Mouse (Mus musculus) 3134 (cell line): ENCODE measurements around the gene Mrto4.

Experiments
- DNase-seq: peaks from one replicate; pipeline ENCODE4 v3.0.0-alpha.2; 2011; ENCODE audit warnings: low spot score; ENCODE audit not compliant: insufficient read length; ENCODE audit errors: extremely low read depth

Mrto4 gene

DNA sequence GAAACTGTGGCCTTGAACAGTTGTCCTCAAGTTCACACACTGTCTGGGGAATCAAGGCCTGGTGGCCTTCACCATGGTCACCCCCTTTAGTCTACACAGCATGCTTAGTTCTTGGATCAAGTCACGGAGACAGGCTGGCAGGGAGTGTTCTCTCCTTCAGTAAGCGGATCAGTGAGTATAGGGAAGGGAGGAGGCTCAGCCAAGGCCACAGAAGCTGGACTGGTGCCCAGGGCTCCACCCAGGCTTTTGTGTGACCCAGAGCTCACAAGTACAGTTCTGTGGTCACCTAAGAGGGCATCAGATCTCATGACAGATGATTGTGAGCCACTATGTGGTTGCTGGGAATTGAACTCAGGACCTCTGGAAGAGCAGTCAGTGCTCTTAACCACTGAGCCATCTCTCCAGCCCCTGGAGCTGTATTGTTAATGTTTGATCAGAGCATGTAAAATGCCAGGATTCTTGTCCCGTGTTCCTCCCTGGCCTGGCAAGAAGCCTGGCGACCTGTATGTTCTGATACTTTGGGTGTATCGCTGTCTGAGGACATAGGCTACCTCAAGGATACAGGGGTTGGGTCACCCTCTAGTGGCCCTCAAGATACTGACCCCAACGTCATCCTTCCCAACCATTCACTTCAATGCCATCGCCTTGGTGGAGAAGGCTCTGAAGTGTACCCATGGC, 10.7 kb downstream of the Mrto4 start:
- peak; percentile 46 for DNase-seq

DNA sequence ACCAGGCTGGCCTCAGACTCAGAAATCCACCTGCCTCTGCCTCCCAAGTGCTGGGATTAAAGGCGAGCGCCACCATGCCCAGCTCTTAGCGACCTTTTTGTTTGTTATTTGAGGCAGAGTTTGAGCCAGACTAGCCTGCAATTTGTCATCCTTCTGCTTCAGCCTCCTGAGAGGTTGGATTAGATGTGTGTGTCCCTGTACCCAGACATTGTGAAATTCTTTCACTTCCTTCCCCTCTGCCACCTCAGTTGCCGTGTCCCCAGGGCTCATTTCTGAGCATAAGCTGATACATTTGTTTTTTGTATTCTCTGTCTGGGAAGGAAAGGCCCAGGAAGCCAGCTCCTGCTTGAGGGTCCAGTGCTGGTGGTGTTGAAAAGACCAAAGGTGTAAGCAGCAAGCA, 11.5 kb downstream of the Mrto4 start:
- DNase-seq: no peak

DNA sequence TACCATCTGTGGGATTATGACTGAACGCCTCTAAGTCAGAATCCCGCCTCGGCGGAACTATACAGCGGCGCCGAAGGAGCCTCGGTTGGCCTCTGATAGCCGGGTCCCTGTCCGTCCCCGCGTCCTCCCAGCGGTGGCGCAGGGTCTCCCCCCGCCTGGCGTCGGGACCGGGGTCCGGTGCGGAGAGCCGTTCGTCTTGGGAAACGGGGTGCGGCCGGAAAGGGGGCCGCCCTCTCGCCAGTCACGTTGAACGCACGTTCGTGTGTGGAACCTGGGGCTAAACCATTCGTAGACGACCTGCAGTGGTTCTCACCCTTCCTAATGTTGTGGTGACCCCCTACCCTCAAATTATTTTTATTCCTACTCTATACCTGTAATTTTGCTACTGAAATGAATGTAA, 14.2 kb downstream of the Mrto4 start:
- no peak for DNase-seq

DNA sequence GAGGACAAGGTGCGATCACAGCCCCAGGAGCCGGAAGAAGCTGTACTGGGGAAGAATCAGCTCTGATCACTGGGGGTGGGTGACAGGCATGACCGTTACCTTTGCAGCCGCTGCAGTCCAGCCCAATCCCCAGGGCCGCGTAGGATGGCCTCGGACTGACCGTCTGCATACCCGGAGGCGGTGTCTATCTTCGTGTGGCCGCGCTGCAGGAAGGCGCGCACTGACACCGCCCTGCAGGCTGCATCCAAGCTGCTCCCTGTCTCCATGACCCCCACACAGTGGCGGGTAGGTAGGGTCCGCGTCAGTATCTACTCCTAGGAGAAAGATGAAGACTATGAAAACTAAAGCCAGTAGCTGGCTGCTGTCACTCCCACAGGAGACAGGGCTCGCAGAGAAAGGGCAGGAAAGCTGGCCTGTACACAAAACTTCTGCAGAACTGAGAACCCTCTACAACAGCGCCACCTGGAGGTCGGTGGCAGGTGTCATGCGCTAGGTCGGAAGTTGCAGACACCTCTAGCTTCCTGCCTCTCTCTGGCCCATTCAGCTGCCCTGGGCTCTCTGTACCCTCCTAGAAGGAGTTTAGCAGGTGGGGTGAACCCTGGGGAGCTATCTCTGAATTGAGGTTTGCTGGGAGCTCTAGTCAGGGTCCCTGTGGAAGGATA, 15.4 kb downstream of the Mrto4 start:
- DNase-seq: peak; percentile 52

DNA sequence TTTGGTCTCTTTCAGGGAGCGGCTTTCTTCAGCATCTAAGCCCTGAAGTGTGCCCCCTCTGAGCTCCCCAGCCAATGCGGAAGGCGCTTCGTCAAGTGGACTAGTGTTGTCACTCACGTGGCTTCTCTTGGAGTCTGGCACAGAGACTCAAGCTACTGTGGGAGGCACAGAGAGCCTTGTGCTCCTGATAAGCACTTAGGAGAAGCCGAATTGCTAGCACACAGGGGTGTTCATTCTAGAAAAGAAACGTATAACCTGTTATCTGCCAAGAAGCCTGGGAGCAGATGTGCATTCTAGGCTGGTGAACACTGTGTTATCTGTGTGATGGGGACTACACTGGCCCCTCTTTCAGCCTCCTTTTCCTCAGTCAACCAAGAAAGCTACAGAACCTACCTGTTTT, 16.9 kb downstream of the Mrto4 start:
- no peak for DNase-seq

DNA sequence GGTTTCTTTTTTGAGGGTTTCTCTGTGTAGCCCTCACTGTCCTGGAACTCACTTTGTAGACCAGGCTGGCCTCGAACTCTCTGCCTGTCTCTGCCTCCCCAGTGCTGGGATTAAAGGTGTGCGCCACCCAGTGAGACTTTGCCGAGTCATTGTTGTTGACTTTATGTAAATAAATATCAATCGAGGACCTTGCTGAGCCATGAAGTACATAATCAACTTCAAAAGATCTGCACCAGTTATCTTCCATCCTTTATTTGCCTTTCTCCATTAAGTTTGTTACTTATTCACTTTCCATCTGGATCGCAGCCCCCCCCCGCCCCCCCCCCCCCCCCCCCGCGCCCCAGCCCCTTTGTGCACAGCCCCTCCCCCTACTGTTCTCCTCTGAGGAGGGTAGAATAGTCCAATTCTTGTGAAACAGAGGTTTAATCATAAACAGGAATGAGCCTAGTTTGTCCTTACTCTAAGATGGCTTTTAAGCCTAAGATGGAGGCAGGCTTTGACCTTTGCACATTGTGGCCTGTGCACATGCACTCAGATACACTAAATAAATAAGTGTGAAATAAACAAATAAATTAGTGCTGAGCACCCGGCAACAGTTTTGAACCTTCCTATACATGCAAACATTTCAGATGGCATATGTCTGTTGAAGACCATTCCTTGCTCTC, 17.6 kb downstream of the Mrto4 start:
- no peak for DNase-seq

DNA sequence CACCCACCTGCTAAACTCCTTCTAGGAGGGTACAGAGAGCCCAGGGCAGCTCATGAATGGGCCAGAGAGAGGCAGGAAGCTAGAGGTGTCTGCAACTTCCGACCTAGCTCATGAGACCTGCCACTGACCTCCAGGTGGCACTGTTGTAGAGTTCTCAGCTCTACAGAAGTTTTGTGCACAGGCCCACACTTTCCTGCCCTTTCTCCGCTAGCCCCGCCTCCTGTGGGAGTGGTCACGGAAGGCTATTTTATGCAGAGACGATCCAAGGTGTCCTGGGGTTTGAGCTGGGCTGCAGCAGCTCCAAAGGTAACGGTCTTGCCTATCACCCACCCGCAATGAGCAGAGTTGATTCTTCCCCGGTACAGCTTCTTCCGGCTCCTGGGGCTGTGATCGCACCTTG, 21.8 kb downstream of the Mrto4 start:
- peak; percentile 60 for DNase-seq

DNA sequence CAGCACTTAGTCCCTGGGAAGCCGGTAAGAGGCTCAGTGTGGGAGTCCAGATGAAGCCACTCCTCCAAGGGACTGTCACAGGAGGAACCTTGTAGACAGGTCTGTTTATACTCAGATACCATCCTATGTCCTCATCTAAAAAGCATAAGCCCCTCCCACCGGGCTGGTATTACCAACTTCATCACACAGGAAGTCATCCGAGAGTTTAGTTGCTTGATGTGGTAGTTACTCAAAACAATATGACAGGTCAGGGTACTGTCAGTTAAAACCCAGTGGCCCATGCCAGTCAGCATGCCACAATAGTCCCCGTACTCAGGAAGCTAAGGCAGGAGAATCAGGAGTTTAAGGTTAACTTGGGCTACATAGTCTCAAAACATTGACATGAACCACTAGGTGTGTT, 32.6 kb downstream of the Mrto4 start:
- no peak for DNase-seq

DNA sequence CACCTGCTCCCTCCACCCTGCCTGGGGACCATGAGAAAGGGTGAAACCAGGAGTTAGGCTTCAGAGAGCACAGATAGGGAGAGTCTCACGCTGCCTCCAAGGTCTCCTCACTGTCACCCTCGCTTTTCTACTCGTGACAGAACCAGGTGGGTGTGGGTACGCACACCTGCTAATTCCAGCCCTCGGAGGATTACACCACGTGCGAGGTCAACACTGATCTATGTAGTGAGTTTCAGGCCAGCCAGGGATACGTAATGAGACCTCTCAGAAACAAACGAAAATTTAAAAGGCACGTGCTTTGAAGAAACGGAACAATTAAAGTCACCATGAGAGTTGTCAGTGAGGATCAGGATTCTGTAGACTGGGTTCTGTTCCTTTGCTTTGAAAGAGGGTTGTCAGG, 33.9 kb downstream of the Mrto4 start:
- no peak for DNase-seq

DNA sequence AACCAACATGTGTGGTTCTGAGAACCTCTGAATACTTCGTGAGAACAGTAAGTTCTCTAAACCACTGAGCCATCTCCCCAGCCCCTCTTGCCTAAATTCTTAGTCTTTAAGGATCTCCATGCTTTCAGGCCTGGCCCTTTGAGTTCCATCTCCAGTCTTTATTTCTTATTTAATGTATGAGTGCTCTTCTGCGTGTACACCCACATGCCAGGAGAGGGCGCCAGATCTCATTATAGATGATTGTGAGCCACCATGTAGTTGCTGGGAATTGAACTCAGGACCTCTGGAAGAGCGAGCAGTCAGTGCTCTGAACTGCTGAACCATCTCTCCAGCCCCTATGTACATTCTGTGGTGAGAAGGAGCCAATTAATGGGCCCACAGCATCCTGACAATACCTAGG, 39.7 kb downstream of the Mrto4 start:
- no peak for DNase-seq

DNA sequence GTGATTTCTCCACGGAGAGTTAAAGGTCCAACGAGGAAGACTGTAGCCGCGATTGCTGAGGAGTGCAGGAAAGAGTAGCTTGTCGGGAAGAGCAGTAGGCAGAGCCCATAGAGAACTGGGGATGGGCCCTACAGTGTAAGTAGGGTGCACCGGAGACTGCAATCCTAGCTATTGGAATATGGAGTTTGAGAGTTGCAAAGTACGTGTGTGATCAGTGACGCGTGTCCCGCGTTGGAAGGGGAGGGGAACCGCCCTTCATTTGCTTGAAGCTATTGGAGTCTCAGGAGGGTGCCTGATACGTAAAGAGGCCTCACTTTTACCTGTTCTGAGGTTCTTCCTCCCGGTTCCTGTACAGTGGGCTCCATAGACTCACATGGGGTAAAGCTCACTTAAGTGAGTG, 40.7 kb downstream of the Mrto4 start:
- DNase-seq: no peak

DNA sequence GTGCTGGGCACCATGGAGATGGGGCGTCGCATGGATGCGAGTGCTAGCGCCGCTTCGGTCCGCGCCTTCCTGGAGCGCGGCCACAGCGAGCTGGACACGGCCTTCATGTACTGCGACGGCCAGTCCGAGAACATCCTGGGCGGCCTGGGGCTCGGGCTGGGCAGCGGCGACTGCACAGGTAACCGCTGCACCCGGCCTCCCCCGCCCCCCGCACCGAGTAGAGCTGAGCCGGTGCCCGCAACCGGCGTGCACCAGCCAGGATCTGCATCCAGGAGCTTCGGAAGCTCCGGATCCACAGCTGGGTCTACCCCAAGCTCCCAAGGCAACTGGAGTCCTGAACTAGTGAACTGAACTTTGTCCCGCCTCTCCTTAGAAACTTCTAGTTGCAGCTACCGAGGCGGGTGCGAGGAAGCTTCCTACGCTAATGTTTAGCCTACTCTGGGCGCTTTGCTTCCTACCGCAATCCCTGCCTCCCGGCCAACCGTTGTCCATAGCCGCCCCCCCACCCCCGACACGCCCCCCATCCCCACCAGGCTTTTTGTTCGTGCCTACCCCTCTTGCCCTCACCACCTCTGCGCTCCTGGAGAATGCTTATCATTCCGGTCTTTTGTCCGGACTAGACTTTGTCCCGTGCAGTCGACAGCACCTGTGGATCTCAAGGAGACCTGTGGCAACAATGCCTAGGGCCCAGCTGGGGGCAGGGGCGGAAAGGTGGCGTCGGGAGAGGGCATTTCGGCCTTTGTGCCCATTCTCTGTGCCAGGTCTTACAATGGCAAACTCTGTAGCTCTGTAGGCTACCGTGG, 41.3 kb downstream of the Mrto4 start:
- no peak for DNase-seq

DNA sequence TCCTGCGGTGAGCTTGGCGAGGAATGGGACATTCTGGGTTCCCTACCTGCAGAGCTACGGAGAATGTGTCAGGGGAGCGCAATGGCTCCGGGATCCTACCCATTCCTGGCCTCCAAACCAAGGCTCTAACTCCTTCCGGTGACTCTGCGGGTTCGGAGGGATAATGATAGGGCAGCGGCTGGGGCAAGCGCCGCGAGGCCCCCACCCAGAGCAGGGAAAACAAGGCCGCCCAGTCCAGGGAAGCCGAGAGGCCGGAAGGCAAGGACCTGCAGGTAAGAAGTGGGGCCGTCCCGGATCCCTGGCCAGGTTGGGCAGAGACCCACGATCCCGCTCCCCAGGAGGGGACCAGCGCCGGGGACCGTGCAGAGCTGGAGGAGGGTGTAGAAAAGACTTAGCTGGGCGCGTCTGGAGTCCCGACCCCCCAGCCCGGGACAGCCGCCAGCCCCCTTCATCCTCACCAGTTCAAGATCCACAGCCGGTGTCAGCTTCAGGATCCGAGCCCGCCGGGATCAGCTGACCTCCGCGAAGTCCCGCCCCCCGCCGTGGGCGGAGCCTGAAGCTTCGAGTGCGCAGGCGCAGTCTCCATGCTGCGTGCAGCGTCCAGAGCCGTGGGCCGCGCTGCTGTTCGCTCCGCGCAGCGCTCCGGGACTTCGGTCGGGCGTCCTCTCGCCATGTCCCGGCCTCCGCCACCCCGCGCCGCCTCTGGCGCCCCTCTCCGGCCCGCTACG, 42.0 kb downstream of the Mrto4 start, which contains the start of the genes Pqlc2 and Akr7a5:
Gene Pqlc2 (minus strand): TSS at position 538 of the 728 bp plus-strand sequence.
Gene Akr7a5 (plus strand): TSS at position 574 of the 728 bp plus-strand sequence.
- peak; percentile 93 for DNase-seq

DNA sequence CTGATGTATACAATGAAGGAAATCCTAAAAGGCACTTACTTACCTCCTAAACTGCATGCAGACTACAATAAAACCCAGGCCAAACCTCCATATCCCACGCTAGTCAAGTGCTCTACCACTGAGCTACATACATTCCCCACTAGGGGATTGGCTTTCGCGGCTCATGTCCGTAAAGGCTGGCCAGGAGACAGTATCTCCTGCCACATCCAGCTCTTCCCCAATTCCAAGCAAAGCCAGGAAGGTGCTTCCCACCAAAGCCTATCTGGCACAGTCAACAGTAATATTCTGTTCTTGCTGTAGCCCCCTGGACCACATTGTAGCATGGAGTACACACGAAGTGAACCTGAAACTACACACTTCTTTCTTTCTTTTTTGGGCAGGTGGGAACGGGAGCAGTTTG, 42.7 kb downstream of the Mrto4 start:
- DNase-seq: no peak

DNA sequence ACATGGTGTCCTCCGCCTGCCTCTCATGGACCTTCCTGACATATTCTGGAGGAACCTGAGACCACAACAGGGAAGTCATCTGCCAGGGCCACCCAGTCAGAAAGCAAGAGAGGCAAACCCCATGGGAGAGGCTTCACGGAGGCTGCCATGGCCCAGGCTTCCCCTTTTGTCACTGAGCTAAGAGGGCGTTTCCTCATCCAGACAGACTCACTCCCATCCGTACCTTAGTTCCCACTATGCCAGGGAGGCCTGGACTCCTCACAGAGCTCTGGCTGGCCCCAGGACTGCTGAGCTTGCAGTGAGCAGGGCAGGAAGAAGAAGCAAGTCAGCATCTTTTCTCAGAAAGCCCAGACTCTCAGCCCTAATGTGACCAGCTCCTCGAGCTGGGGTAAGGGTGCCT, 44.5 kb downstream of the Mrto4 start:
- no peak for DNase-seq

DNA sequence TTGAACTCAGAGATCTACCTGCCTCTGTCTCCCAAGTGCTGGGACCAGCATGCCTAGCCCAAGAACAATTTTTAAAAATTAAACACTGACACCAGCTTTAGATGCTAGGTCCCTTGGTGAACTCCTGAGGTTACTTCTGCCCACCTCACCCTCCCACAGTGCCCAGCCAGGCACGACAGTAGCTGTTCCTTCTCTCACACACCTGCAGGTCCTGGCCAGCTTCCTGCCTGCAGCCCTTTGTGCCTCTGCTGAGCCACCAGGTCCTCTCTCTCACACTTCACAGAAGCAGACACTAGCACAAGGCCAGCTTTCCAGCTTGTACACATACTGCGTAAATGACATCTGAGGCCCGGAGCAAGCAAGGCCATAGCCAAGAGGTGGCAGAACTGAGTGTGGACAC, 46.9 kb downstream of the Mrto4 start:
- no peak for DNase-seq

DNA sequence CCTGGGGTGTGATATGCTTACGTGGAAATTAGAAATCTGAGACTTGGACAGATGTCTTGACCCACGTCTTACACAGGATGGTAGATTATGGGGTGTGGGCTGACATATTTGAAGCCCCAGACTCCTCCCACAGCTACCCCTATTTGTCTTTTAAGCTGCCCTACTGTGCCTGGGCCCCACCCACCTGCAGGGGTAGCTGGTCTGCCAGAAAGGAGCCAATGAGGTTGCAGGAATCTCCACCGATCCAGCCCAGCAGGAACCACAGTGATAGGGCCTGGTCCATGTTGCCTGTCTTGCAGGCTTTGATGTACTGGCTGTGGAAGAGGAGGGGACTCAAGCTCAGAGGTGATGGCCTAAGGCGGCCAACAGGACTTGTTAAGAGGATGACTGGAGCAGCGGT, 50.1 kb downstream of the Mrto4 start:
- no peak for DNase-seq

DNA sequence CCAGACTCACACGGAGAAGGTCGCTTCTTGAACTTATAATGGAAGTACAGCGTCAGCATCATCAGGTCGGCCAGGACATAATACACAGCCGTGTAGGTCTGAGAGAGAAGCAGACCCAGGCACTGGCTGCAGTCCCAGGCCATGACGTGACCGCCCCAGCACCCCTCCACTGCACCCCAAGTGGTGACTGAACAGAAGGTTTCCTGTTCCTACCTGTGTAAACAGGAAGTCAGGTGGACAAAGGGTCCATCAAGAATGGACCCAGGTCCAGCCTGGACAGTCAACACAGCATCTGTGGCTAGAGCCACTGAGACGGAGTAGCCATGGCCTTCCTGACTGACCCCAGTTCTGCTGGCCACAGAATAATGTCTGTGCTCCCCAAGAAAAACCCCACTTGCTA, 50.6 kb downstream of the Mrto4 start:
- no peak for DNase-seq

DNA sequence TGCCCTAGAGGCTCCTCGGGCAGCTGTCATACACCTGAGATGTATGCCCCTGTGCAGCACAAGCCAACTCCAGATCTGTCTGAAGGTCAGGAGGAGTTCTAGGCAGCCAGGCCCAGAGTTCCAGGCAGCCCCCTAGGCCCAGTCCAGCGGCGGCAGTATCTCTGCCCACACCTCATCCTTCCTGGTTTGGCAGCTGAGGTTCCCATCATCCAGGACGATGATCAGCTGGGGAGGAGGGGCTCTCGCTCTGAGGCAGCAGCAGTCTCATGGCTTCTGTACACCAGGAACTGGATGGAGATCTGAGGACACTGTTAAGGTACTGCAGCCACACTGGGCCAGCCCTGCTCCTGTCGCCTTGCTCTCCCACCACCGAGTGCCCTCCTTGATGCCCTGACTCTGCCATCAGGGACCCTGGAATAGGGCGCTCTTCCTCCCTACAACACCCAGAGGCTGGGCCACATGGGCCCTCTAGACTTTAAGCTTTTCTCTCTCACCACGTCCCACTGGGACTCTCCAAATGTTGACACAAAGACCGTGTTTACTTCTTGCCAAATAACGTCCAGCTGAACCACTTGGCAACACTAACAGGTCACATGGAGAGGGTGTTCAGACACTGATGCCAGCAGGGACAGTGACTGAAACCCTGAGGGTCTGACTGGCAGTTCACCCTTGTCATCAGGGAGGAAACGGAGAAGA, 53.6 kb downstream of the Mrto4 start:
- DNase-seq: peak; percentile 45

DNA sequence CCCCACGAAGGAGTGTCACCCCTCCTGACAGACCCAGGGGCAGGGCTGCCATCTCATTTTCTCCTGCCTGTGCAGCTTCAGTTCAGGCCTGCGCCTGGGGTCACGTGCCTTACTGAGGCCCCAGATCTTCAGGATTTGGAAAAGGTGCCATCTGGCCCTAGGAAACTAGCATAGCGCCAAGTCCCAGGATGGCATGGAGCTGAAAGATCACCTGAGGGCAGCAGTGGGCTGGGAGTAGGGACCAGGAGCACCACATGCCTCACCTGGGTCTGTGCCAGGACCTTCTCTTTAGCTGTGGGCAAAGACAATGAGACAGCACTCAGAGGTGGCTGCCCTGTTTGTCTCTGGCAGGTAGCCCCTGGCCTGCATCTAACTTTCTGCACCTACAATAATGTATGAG, 54.8 kb downstream of the Mrto4 start:
- no peak for DNase-seq
